ENCODE assay signal across 10 mouse cellular contexts in genomic region chr11:21453308-21454106, GRCm38 (mm10).
A peak's percentile ranks its signal among the peaks of the same experiment; 100 is the strongest.
DNase-seq lines count a peak whose midpoint lies in the region; ATAC-seq and TF ChIP-seq lines count a peak whose summit lies in the region.
"Had no signal": no experiment of that assay in that cellular context is flagged by ENCODE, and none has a peak within 500 bp of the region (broad histone marks: within the 10 kb centered on the region; RNA-seq: fewer than 3 reads in every experiment).

No protein-coding gene starts in this region.

- H3K9ac ChIP-seq in heart, postnatal 0 days (replicated peaks; ENCODE audit: low read depth, low read length), result no peak overlapping the region
- no peak overlapping the region for H3K9ac ChIP-seq in stomach, postnatal 0 days (ENCODE audit: low read length)
- H3K9ac ChIP-seq: embryonic facial prominence, embryonic 13.5 days; limb, embryonic 13.5 days had no signal

- no peak overlapping the region for H3K27ac ChIP-seq in heart, postnatal 0 days (ENCODE audit: low read depth)
- no peak overlapping the region for H3K27ac ChIP-seq in heart, embryonic 10.5 days
- no peak overlapping the region for H3K27ac ChIP-seq in stomach, postnatal 0 days (replicated peaks)
- H3K27ac ChIP-seq: embryonic facial prominence, embryonic 13.5 days; limb, embryonic 13.5 days had no signal

- H3K27me3 ChIP-seq in heart, postnatal 0 days (ENCODE audit: control insufficient read depth, insufficient read depth, low read length), result no peaks in the 10 kb centered on the region
- no peaks in the 10 kb centered on the region for H3K27me3 ChIP-seq in heart, embryonic 10.5 days (ENCODE audit: insufficient read depth, poor library complexity, severe bottlenecking)
- H3K27me3 ChIP-seq in stomach, postnatal 0 days (ENCODE audit: control insufficient read depth, insufficient read depth, low read length), result no peaks in the 10 kb centered on the region
- H3K27me3 ChIP-seq: embryonic facial prominence, embryonic 13.5 days; limb, embryonic 13.5 days had no signal

- no peak overlapping the region for H3K4me2 ChIP-seq in heart, postnatal 0 days (ENCODE audit: low read depth, low read length)
- no peak overlapping the region for H3K4me2 ChIP-seq in stomach, postnatal 0 days (replicated peaks; ENCODE audit: low read depth)
- H3K4me2 ChIP-seq: embryonic facial prominence, embryonic 13.5 days; limb, embryonic 13.5 days had no signal

- DNase-seq in heart, postnatal 0 days (ENCODE audit: low spot score), result peak; percentile 85
- no peak for DNase-seq in heart, embryonic 10.5 days (ENCODE audit: low spot score)
- peak; percentile 46 for DNase-seq in thymus, postnatal 0 days (ENCODE audit: low spot score)
- DNase-seq in thymus, adult 18-20 months, result no peak
- peak; percentile 57 to 66 for DNase-seq in cerebellum, postnatal 10 days
- DNase-seq in layer of hippocampus, adult 9-11 months, result peak; percentile 8
- no peak for DNase-seq in stomach, postnatal 0 days (ENCODE audit: low spot score)
- no peak for DNase-seq in right cerebral cortex, postnatal 14 days

- TF ChIP-seq CTCF in heart, postnatal 0 days (IDR thresholded peaks at IDR 0.05; ENCODE audit: low read depth), result peak; percentile 55
- TF ChIP-seq CTCF in stomach, postnatal 0 days (IDR thresholded peaks at IDR 0.05; ENCODE audit: low read depth), result peak; percentile 75

- no peak for TF ChIP-seq EP300 in heart, postnatal 0 days (IDR thresholded peaks at IDR 0.05; ENCODE audit: low read depth)
- no peak for TF ChIP-seq EP300 in stomach, postnatal 0 days (optimal IDR thresholded peaks at IDR 0.05)

- no peaks in the 10 kb centered on the region for H3K4me1 ChIP-seq in heart, postnatal 0 days (ENCODE audit: control insufficient read depth, insufficient read depth)
- no peaks in the 10 kb centered on the region for H3K4me1 ChIP-seq in heart, embryonic 10.5 days
- H3K4me1 ChIP-seq in stomach, postnatal 0 days (replicated peaks; ENCODE audit: control insufficient read depth, insufficient read depth), result no peaks in the 10 kb centered on the region
- H3K4me1 ChIP-seq: embryonic facial prominence, embryonic 13.5 days; limb, embryonic 13.5 days had no signal

- WGBS in heart, postnatal 0 days, result 72% methylated on average over 3 of the region's 4 CpGs
- 70% methylated on average over 3 of the region's 4 CpGs for WGBS in heart, embryonic 10.5 days
- 69% methylated on average over 3 of the region's 4 CpGs for WGBS in stomach, postnatal 0 days

- no peak overlapping the region for H3K4me3 ChIP-seq in heart, postnatal 0 days (ENCODE audit: low read depth, low read length)
- H3K4me3 ChIP-seq in heart, embryonic 10.5 days, result no peak overlapping the region
- no peak overlapping the region for H3K4me3 ChIP-seq in stomach, postnatal 0 days (ENCODE audit: low read depth, low read length)
- H3K4me3 ChIP-seq: embryonic facial prominence, embryonic 13.5 days; limb, embryonic 13.5 days had no signal

- no peaks in the 10 kb centered on the region for H3K9me3 ChIP-seq in heart, postnatal 0 days (replicated peaks; ENCODE audit: control insufficient read depth, low read length)
- H3K9me3 ChIP-seq in heart, embryonic 10.5 days, result no peaks in the 10 kb centered on the region
- H3K9me3 ChIP-seq in stomach, postnatal 0 days (ENCODE audit: control insufficient read depth, low read length), result no peaks in the 10 kb centered on the region
- H3K9me3 ChIP-seq: embryonic facial prominence, embryonic 13.5 days; limb, embryonic 13.5 days had no signal

- H3K36me3 ChIP-seq in heart, postnatal 0 days (replicated peaks; ENCODE audit: control insufficient read depth, insufficient read depth, low read length), result no peaks in the 10 kb centered on the region
- no peaks in the 10 kb centered on the region for H3K36me3 ChIP-seq in heart, embryonic 10.5 days
- no peaks in the 10 kb centered on the region for H3K36me3 ChIP-seq in stomach, postnatal 0 days (ENCODE audit: control insufficient read depth, insufficient read depth, low read length)
- H3K36me3 ChIP-seq: embryonic facial prominence, embryonic 13.5 days; limb, embryonic 13.5 days had no signal

- ATAC-seq in heart, postnatal 0 days (ENCODE audit: insufficient read depth, low read depth), result peak; percentile 44; the same call in 1 of the 2 replicates
- peak; percentile 32; the same call in 1 of the 2 replicates for ATAC-seq in stomach, postnatal 0 days (ENCODE audit: low FRiP score, low TSS enrichment)

Comparison
In these comparisons a context has a peak if more than half of its experiments do, and no peak if none do; other contexts are left out.
1. DNase-seq: peak in heart, postnatal 0 days (single experiment), thymus, postnatal 0 days (single experiment), cerebellum, postnatal 10 days (2 of 2) and layer of hippocampus, adult 9-11 months (single experiment); none in heart, embryonic 10.5 days (single experiment), thymus, adult 18-20 months (0 of 2), stomach, postnatal 0 days (single experiment) and right cerebral cortex, postnatal 14 days (single experiment).